Mouse (Mus musculus): ENCODE data around the gene Alas2. TPM values are rescaled to one million over a fixed set of nuclear protein-coding genes. Genes with fewer than 3 reads are reported as not detected.

Gene Alas2
- total RNA-seq, 2 experiments from 2014 or later = 61.2 to 216 TPM

Small RNA genes within 50 kb of the gene (microRNA-seq; reads per million reads assigned to microRNA genes)
- gene Mir3620 = 0 reads per million in 2 experiments

Other genes starting within 250 kb of the Alas2 start
- 1 to 10 TPM; 8.2 to 8.4 TPM for gene Tmem29, start 88.2 kb upstream of the Alas2 start, total RNA-seq (2021)
- 1 to 10 TPM; 4.2 to 6.7 TPM for gene Pfkfb1, start 40.9 kb downstream of the Alas2 start, total RNA-seq (2021)
- 10 to 100 TPM in 1 of 2 experiments, 1 to 10 TPM in 1; 8.1 to 10.5 TPM for gene Apex2, start 42.5 kb downstream of the Alas2 start, total RNA-seq (2021)
- 10 to 100 TPM; 12.1 to 14.0 TPM for gene Tro, start 110.2 kb downstream of the Alas2 start, total RNA-seq (2021)